ENCODE assay signal across 8 mouse cellular contexts in the genomic region with DNA sequence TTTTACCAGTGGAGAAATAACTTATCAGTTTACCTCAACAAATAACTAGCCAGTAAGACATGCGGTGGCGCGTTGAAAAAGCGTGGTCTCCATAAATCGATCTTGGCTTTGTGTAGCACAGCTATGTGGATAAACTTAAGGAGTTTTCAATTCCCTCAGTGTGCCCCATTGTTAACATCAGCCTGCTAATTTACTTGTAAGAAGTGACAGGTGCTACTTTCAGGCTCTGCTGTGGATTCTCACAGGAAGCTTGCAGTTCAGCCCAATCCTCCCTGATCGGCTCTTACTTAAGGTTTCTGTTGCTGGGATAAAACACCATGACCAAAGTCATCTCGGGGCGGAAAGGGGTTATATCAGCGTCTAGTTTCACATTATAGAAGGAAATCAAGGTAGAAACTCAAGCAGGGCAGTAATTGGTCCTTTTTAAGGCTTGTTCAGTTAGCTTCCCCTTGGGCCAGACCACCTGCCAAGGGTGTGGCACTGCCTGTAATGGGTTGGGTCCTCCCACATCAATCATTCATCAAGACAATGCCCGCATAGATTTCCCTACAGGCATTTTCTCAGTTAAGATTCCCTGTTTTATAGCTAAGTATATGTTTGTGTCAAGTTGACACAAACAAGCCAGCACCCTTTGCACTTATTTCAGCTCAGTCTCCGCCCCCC. TPM values are rescaled to one million over a fixed set of nuclear protein-coding genes. Genes with fewer than 3 reads are reported as not detected.
DNase-seq lines count a peak whose midpoint lies in the region; ATAC-seq and TF ChIP-seq lines count a peak whose summit lies in the region.

No protein-coding gene starts in this region.

- peak overlapping the region; percentile 73 for H3K4me2 ChIP-seq in forebrain, embryonic 11.5 days (ENCODE audit: low read depth, low read length, severe bottlenecking)
- peak overlapping the region; percentile 80 for H3K4me2 ChIP-seq in intestine, embryonic 16.5 days (ENCODE audit: low read depth, low read length)

- peak overlapping the region; percentile 84 for H3K27ac ChIP-seq in left cerebral cortex, adult 2 months
- H3K27ac ChIP-seq in forebrain, embryonic 11.5 days (ENCODE audit: low read depth, low read length): peak overlapping the region; percentile 60; the same call in 1 of the 2 replicates
- H3K27ac ChIP-seq in intestine, embryonic 16.5 days (ENCODE audit: low read length): peak overlapping the region; percentile 93

- no peak for TF ChIP-seq CTCF in left cerebral cortex, adult 2 months (IDR thresholded peaks at IDR 0.05)
- TF ChIP-seq CTCF in G1E (IDR thresholded peaks at IDR 0.05; ENCODE audit: low read depth, low read length): no peak

- no peaks in the 10 kb centered on the region for H3K27me3 ChIP-seq in G1E (ENCODE audit: insufficient read depth, low read length)
- H3K27me3 ChIP-seq in forebrain, embryonic 11.5 days (ENCODE audit: control insufficient read depth, insufficient read depth, low read length): no peaks in the 10 kb centered on the region
- H3K27me3 ChIP-seq in intestine, embryonic 16.5 days (replicated peaks; ENCODE audit: control insufficient read depth, insufficient read depth, low read length): no peaks in the 10 kb centered on the region

- intact Hi-C loops in left cerebral cortex, adult 2 months (cut with DNase I): no loop called here
- intact Hi-C loops in left cerebral cortex, postnatal 10 days (cut with DNase I): loop anchor here (5.0 kb wide), 1 partner anchor 67 kb away; the partner anchor contains the start of gene Rpl37

- peak overlapping the region; percentile 94 for H3K4me3 ChIP-seq in left cerebral cortex, adult 2 months
- H3K4me3 ChIP-seq in G1E (ENCODE audit: low read depth, low read length): peak overlapping the region; percentile 96
- peak overlapping the region; percentile 84 for H3K4me3 ChIP-seq in forebrain, embryonic 11.5 days (ENCODE audit: low read depth, low read length)
- peak overlapping the region; percentile 97 for H3K4me3 ChIP-seq in intestine, embryonic 16.5 days (ENCODE audit: low read length)

- 48% methylated on average over 11 of the region's 11 CpGs for WGBS in forebrain, embryonic 11.5 days
- WGBS in intestine, embryonic 16.5 days: 33% methylated on average over 11 of the region's 11 CpGs

- H3K9ac ChIP-seq in forebrain, embryonic 11.5 days (ENCODE audit: low read length): peak overlapping the region; percentile 80
- H3K9ac ChIP-seq in intestine, embryonic 16.5 days (ENCODE audit: low read depth, low read length): peak overlapping the region; percentile 88

- ATAC-seq in G1E (ENCODE audit: extremely low read depth, insufficient number of reproducible peaks, low FRiP score, poor library complexity, severe bottlenecking): no peak
- peak; percentile 64 for ATAC-seq in forebrain, embryonic 11.5 days (replicated peaks; ENCODE audit: low FRiP score)
- peak; percentile 76 for ATAC-seq in intestine, embryonic 16.5 days

- no peaks in the 10 kb centered on the region for H3K9me3 ChIP-seq in G1E (replicated peaks)
- no peaks in the 10 kb centered on the region for H3K9me3 ChIP-seq in forebrain, embryonic 11.5 days (ENCODE audit: control insufficient read depth, low read length)
- no peaks in the 10 kb centered on the region for H3K9me3 ChIP-seq in intestine, embryonic 16.5 days (ENCODE audit: control insufficient read depth, low read length)

- peaks cover 44% of the 10 kb centered on the region for H3K36me3 ChIP-seq in G1E (replicated peaks)
- H3K36me3 ChIP-seq in forebrain, embryonic 11.5 days (ENCODE audit: control insufficient read depth, insufficient read depth, low read length): no peaks in the 10 kb centered on the region
- no peaks in the 10 kb centered on the region for H3K36me3 ChIP-seq in intestine, embryonic 16.5 days (ENCODE audit: control insufficient read depth, insufficient read depth, low read length)

- peaks cover 49% of the 10 kb centered on the region for H3K4me1 ChIP-seq in G1E (ENCODE audit: insufficient read depth, low read depth, low read length)
- H3K4me1 ChIP-seq in forebrain, embryonic 11.5 days (replicated peaks; ENCODE audit: control insufficient read depth, insufficient read depth, low read length): peaks cover 9% of the 10 kb centered on the region
- H3K4me1 ChIP-seq in intestine, embryonic 16.5 days (ENCODE audit: control insufficient read depth, insufficient read depth, low read length): peaks cover 8% of the 10 kb centered on the region

- DNase-seq in left cerebral cortex, adult 2 months (ENCODE audit: extremely low spot score in 1 of 2, low spot score in 2 of 2): no peak
- DNase-seq in left cerebral cortex, postnatal 10 days (ENCODE audit: extremely low spot score in 1 of 2, low spot score in 2 of 2): no peak
- peak; percentile 31 for DNase-seq in G1E (ENCODE audit: low spot score)
- DNase-seq in forebrain, embryonic 11.5 days (ENCODE audit: low spot score): no peak
- peak; percentile 38 for DNase-seq in naive thymus-derived CD4-positive, alpha-beta T cell, adult 2 months (ENCODE audit: low read depth)
- DNase-seq in adrenal gland, postnatal 4 days (ENCODE audit: low spot score in 2 of 2): no peak
- DNase-seq in adrenal gland, postnatal 14 days: no peak

RNA-seq across cellular contexts. Expression of gene Ttc33, which starts 0.5 kb away (rescaled TPM):
- 10 to 100 TPM; 90.7 to 95.1 TPM for total RNA-seq in left cerebral cortex, adult 2 months (2021)
- 10 to 100 TPM; 47.3 to 47.8 TPM for total RNA-seq in left cerebral cortex, postnatal 10 days (2021)
- total RNA-seq in G1E (2014; fragmentation: Nextera tagmentation) (14.8 and 26.0 TPM in 2 replicates), G1E (2017) (63.5 and 64.7 TPM in 2 replicates)
- polyA plus RNA-seq in G1E (2012): 10.6 and 47.8 TPM in 2 replicates
- polyA plus RNA-seq in forebrain, embryonic 11.5 days (2014; fragmentation: Nextera tagmentation; extraction: Ambion mirVana): 34.0 and 37.9 TPM in 2 replicates
- polyA plus RNA-seq in intestine, embryonic 16.5 days (2015; fragmentation: Nextera tagmentation; extraction: Ambion mirVana): 32.0 and 32.9 TPM in 2 replicates
- total RNA-seq in adrenal gland, postnatal 4 days (2021): 10 to 100 TPM; 47.3 to 55.2 TPM
- total RNA-seq in adrenal gland, postnatal 14 days (2021): 53.1 and 54.6 TPM in 2 replicates

RNA-seq across cellular contexts. Expression of gene Prkaa1, which starts 41.1 kb away (rescaled TPM):
- total RNA-seq in left cerebral cortex, adult 2 months (2021): 10 to 100 TPM; 20.1 to 21.7 TPM
- total RNA-seq in left cerebral cortex, postnatal 10 days (2021): 10 to 100 TPM; 15.7 to 18.2 TPM
- total RNA-seq in G1E (2014; fragmentation: Nextera tagmentation) (109 and 121 TPM in 2 replicates), G1E (2017) (66.7 and 79.5 TPM in 2 replicates)
- 4.5 and 5.8 TPM in 2 replicates for polyA plus RNA-seq in G1E (2012)
- polyA plus RNA-seq in forebrain, embryonic 11.5 days (2014; fragmentation: Nextera tagmentation; extraction: Ambion mirVana): 15.7 and 16.3 TPM in 2 replicates
- 23.1 and 24.9 TPM in 2 replicates for polyA plus RNA-seq in intestine, embryonic 16.5 days (2015; fragmentation: Nextera tagmentation; extraction: Ambion mirVana)
- 10 to 100 TPM; 31.2 to 32.2 TPM for total RNA-seq in adrenal gland, postnatal 4 days (2021)
- total RNA-seq in adrenal gland, postnatal 14 days (2021): 32.3 and 33.7 TPM in 2 replicates

RNA-seq across cellular contexts. Expression of gene Ptger4, which starts 59.2 kb away (rescaled TPM):
- 1 to 10 TPM; 1.1 to 1.2 TPM for total RNA-seq in left cerebral cortex, adult 2 months (2021)
- total RNA-seq in left cerebral cortex, postnatal 10 days (2021): 1 to 10 TPM; 2.4 to 2.9 TPM
- total RNA-seq in G1E (2014; fragmentation: Nextera tagmentation): 19.4 and 20.5 TPM in 2 replicates
- total RNA-seq in G1E (2017): 6.9 and 7.7 TPM in 2 replicates
- polyA plus RNA-seq in G1E (2012): 14.9 and 15.9 TPM in 2 replicates
- 0.73 and 1.1 TPM in 2 replicates for polyA plus RNA-seq in forebrain, embryonic 11.5 days (2014; fragmentation: Nextera tagmentation; extraction: Ambion mirVana)
- polyA plus RNA-seq in intestine, embryonic 16.5 days (2015; fragmentation: Nextera tagmentation; extraction: Ambion mirVana): 6.0 and 7.1 TPM in 2 replicates
- 1 to 10 TPM; 2.0 to 3.1 TPM for total RNA-seq in adrenal gland, postnatal 4 days (2021)
- total RNA-seq in adrenal gland, postnatal 14 days (2021): 4.0 and 5.6 TPM in 2 replicates

Comparison
In these comparisons a context has a peak if more than half of its experiments do, and no peak if none do; other contexts are left out.
1. DNase-seq: peak in G1E (single experiment) and naive thymus-derived CD4-positive, alpha-beta T cell, adult 2 months (single experiment); none in left cerebral cortex, adult 2 months (0 of 2), left cerebral cortex, postnatal 10 days (0 of 2), forebrain, embryonic 11.5 days (single experiment), adrenal gland, postnatal 4 days (0 of 2) and adrenal gland, postnatal 14 days (single experiment).
2. Peak in every context shown above with its lines, with median percentiles within 50 percentile points of each other: H3K27ac ChIP-seq and H3K4me3 ChIP-seq.